Mouse (Mus musculus) lung, embryonic 15.5 days (tissue): ENCODE measurements around the gene Wnt2. TPM values are rescaled to one million over a fixed set of nuclear protein-coding genes. Genes with fewer than 3 reads are reported as not detected.
A peak's percentile ranks its signal among the peaks of the same experiment; 100 is the strongest.

ENCODE experiments used
- ATAC-seq: fragments of 200-750 bp; cut with Nextera tagmentation; 2 replicates; pipeline ENCODE4 v1.8.0; 2017; ENCODE audit warnings: moderate number of reproducible peaks, borderline replicate concordance; ENCODE audit not compliant: low FRiP score, low TSS enrichment; ENCODE audit errors: extremely low read depth
- H3K27ac ChIP-seq: fragments of 300-500 bp; sonication (generic); 2 replicates; pipeline ENCODE4 v1.5.1; 2015; ENCODE audit warnings: moderate library complexity, mild to moderate bottlenecking, inconsistent platforms
- H3K27me3 ChIP-seq: fragments of 300-500 bp; sonication (generic); 2 replicates; pipeline ENCODE4 v1.6.1; 2015; ENCODE audit warnings: inconsistent platforms
- H3K36me3 ChIP-seq: fragments of 300-500 bp; sonication (generic); 2 replicates; pipeline ENCODE4 v1.6.1; 2015; ENCODE audit warnings: inconsistent platforms
- H3K4me1 ChIP-seq: fragments of 300-500 bp; sonication (generic); 2 replicates; pipeline ENCODE4 v1.6.1; 2015; ENCODE audit warnings: inconsistent platforms
- H3K4me2 ChIP-seq: fragments of 300-500 bp; sonication (generic); 2 replicates; pipeline ENCODE4 v1.6.1; 2015; ENCODE audit warnings: inconsistent platforms, mild to moderate bottlenecking, moderate library complexity
- H3K4me3 ChIP-seq: fragments of 300-500 bp; sonication (generic); 2 replicates; pipeline ENCODE4 v1.5.1; 2015; ENCODE audit warnings: mild to moderate bottlenecking, inconsistent platforms
- H3K9ac ChIP-seq: fragments of 300-500 bp; sonication (generic); 2 replicates; pipeline ENCODE4 v1.6.1; 2015; ENCODE audit warnings: inconsistent platforms
- H3K9me3 ChIP-seq: fragments of 300-500 bp; sonication (generic); 2 replicates; pipeline ENCODE4 v1.6.1; 2016; ENCODE audit warnings: inconsistent platforms
- WGBS: fragments of 180-500 bp; shearing (Covaris S2); methylation state at CpG from one replicate; pipeline ENCODE4 v1.1.7; 2015; 5-methylcytosine and 5-hydroxymethylcytosine counted together
- polyA plus RNA-seq: library from polyadenylated mRNA; unstranded; fragments of >200 nt; fragmentation: Nextera tagmentation; extraction: Ambion mirVana; gene quantifications from 2 replicates; pipeline ENCODE4 v1.2.1, GENCODE M21; 2015

Wnt2 gene
- polyA plus RNA-seq, 1 experiment from 2014 or later = 86.0 TPM

DNA sequence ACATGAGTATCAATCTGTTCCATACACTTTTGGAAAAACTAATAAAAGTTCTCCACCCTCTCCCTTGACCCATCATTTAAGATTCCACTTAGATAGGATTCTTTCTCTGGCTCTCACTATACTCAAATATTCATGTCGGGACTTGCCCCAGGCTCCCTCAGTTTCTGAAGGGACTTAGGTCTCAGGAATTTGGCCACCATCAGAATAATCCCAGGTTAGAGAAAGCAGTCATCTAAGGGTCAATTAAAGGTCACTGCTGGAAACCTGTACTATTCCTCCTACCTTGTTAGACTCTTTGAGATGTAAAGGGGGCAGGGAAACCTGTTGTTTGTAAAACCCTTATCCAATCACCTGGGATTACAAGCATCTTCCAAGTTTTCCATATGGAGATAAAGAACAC is 53.2 kb downstream of the Wnt2 start:
- H3K9ac ChIP-seq = no peak overlapping the region
- no peaks in the 10 kb centered on the region for H3K9me3 ChIP-seq
- H3K4me3 ChIP-seq = no peak overlapping the region
- H3K27me3 ChIP-seq = no peaks in the 10 kb centered on the region
- H3K4me2 ChIP-seq = no peak overlapping the region
- no peaks in the 10 kb centered on the region for H3K4me1 ChIP-seq
- no peak overlapping the region for H3K27ac ChIP-seq
- WGBS = 67% methylated on average over 1 of the region's 1 CpGs
- no peak for ATAC-seq
- no peaks in the 10 kb centered on the region for H3K36me3 ChIP-seq

GRCm38 (mm10) chr6:17974416-17974815 is 56.0 kb downstream of the Wnt2 start:
- Histone ChIP-seq H3K4me3 (no peak overlapping the region), H3K27me3 (no peaks in the 10 kb centered on the region), H3K9me3 (no peaks in the 10 kb centered on the region), H3K4me2 (no peak overlapping the region), H3K36me3 (no peaks in the 10 kb centered on the region), H3K9ac (no peak overlapping the region), H3K27ac (no peak overlapping the region), H3K4me1 (no peaks in the 10 kb centered on the region)
- no peak for ATAC-seq
- WGBS = 57% methylated on average over 3 of the region's 3 CpGs

DNA sequence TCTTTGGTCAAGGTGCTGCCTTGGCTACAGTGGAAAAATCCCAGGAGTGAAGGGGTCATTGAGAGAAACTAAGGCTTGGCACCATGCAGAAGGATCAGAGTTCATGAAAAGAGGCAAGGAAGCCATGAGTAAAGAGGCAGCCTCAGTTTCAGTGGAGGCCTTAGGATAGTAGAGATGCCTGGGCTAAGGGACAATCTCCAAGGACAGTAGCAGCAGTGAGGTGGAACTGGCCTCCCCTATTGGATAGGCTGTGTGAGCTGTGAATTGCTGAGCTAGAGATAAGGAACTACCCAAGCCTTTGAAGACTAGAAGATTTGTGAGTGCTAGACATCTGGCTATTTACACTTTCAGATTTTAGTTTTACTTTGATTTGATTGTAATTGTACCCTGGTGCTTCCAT is 59.0 kb downstream of the Wnt2 start:
- no peak overlapping the region for H3K4me3 ChIP-seq
- H3K4me1 ChIP-seq = no peaks in the 10 kb centered on the region
- no peak overlapping the region for H3K9ac ChIP-seq
- no peak overlapping the region for H3K4me2 ChIP-seq
- H3K27ac ChIP-seq = no peak overlapping the region
- no peaks in the 10 kb centered on the region for H3K36me3 ChIP-seq
- no peaks in the 10 kb centered on the region for H3K9me3 ChIP-seq
- no peak for ATAC-seq
- no peaks in the 10 kb centered on the region for H3K27me3 ChIP-seq

- Histone ChIP-seq H3K9ac (no peak overlapping the region), H3K27ac (no peak overlapping the region), H3K4me1 (no peaks in the 10 kb centered on the region), H3K4me3 (no peak overlapping the region), H3K9me3 (no peaks in the 10 kb centered on the region), H3K4me2 (no peak overlapping the region), H3K27me3 (no peaks in the 10 kb centered on the region), H3K36me3 (no peaks in the 10 kb centered on the region)
- no peak for ATAC-seq
- 74% methylated on average over 1 of the region's 1 CpGs for WGBS
Observed at GRCm38 (mm10) chr6:17969815-17970214, 60.6 kb downstream of the Wnt2 start.

- 65% methylated on average over 1 of the region's 1 CpGs for WGBS
- no peak overlapping the region for H3K4me2 ChIP-seq
- ATAC-seq = no peak
- H3K9ac ChIP-seq = no peak overlapping the region
- H3K9me3 ChIP-seq = no peaks in the 10 kb centered on the region
- no peaks in the 10 kb centered on the region for H3K36me3 ChIP-seq
- H3K4me1 ChIP-seq = no peaks in the 10 kb centered on the region
- H3K4me3 ChIP-seq = no peak overlapping the region
- H3K27ac ChIP-seq = no peak overlapping the region
- no peaks in the 10 kb centered on the region for H3K27me3 ChIP-seq
Observed at GRCm38 (mm10) chr6:17968467-17969144, 61.8 kb downstream of the Wnt2 start.

- ATAC-seq = peak; percentile 77; the same call in 1 of the 2 replicates
- Histone ChIP-seq H3K4me3 (no peak overlapping the region), H3K4me2 (no peak overlapping the region), H3K9ac (no peak overlapping the region), H3K36me3 (no peaks in the 10 kb centered on the region), H3K4me1 (no peaks in the 10 kb centered on the region), H3K27ac (peak overlapping the region; percentile 60), H3K27me3 (no peaks in the 10 kb centered on the region), H3K9me3 (no peaks in the 10 kb centered on the region)
- WGBS = 37% methylated on average over 3 of the region's 3 CpGs
Observed at GRCm38 (mm10) chr6:17963455-17963854, 66.9 kb downstream of the Wnt2 start.

- 77% methylated on average over 8 of the region's 8 CpGs for WGBS
- Histone ChIP-seq H3K9ac (no peak overlapping the region), H3K36me3 (no peaks in the 10 kb centered on the region), H3K4me3 (no peak overlapping the region), H3K4me1 (0 out of 2 replicates have a peak, but pooled peaks cover 4% of the 10 kb centered on the region), H3K27ac (no peak overlapping the region), H3K9me3 (no peaks in the 10 kb centered on the region), H3K27me3 (no peaks in the 10 kb centered on the region), H3K4me2 (no peak overlapping the region)
- no peak for ATAC-seq
Observed at GRCm38 (mm10) chr6:17951779-17952178, 78.6 kb downstream of the Wnt2 start.

DNA sequence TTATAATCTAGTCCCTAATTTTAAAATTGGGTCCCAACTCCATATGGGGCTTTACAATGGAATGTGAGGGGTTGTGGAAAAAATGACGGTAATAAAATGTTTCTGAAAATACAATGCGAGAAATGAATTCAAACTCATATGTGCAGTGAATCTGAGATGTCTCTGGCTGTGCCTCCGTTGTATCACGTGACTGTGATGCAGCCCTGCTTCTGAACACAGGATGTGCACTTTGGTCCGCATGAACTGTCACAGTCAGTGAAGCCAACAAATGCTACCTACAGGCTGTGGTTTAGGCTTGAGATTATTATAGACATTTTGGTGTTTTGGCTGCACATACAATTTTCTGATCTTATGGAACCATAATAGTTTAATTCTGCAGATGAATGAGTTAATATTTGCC is 81.3 kb downstream of the Wnt2 start:
- H3K4me1 ChIP-seq = peaks cover 19% of the 10 kb centered on the region
- no peak overlapping the region for H3K4me2 ChIP-seq
- no peak overlapping the region for H3K9ac ChIP-seq
- 79% methylated on average over 5 of the region's 5 CpGs for WGBS
- H3K9me3 ChIP-seq = no peaks in the 10 kb centered on the region
- ATAC-seq = no peak
- H3K27me3 ChIP-seq = no peaks in the 10 kb centered on the region
- H3K27ac ChIP-seq = no peak overlapping the region
- H3K36me3 ChIP-seq = no peaks in the 10 kb centered on the region
- H3K4me3 ChIP-seq = no peak overlapping the region

- Histone ChIP-seq H3K4me2 (no peak overlapping the region), H3K9me3 (no peaks in the 10 kb centered on the region), H3K4me3 (no peak overlapping the region), H3K9ac (no peak overlapping the region), H3K36me3 (no peaks in the 10 kb centered on the region), H3K4me1 (peaks cover 36% of the 10 kb centered on the region), H3K27ac (no peak overlapping the region), H3K27me3 (no peaks in the 10 kb centered on the region)
- ATAC-seq = no peak
- WGBS = 44% methylated on average over 11 of the region's 11 CpGs
Observed at GRCm38 (mm10) chr6:17947130-17947831, 83.1 kb downstream of the Wnt2 start.

DNA sequence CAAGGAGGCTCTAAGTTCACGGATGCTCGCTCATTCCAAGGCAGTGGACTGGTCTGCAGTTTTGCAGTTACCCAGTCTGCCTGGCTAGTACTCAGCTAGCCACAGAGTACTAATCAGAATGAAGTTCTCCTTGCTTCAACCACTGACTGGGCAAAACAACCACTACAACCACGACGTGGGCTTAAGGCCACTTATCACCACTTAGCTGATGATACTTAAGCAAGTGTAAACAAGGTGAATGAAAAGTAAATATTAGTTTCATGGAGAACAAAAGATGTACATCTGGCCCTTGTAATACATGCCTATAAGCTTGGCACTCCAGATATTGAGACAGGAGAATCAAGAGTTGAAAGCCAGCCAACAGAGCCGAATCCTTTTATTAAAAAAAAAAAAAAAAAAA is 83.9 kb downstream of the Wnt2 start:
- Histone ChIP-seq H3K4me3 (no peak overlapping the region), H3K4me1 (peaks cover 38% of the 10 kb centered on the region), H3K9me3 (no peaks in the 10 kb centered on the region), H3K27me3 (no peaks in the 10 kb centered on the region), H3K4me2 (no peak overlapping the region), H3K27ac (no peak overlapping the region), H3K9ac (no peak overlapping the region), H3K36me3 (no peaks in the 10 kb centered on the region)
- 28% methylated on average over 5 of the region's 5 CpGs for WGBS
- ATAC-seq = no peak

GRCm38 (mm10) chr6:17943877-17944617 is 86.3 kb downstream of the Wnt2 start:
- WGBS = 23% methylated on average over 9 of the region's 9 CpGs

GRCm38 (mm10) chr6:17942344-17942743 is 88.0 kb downstream of the Wnt2 start:
- H3K27me3 ChIP-seq = no peaks in the 10 kb centered on the region
- H3K9ac ChIP-seq = no peak overlapping the region
- H3K27ac ChIP-seq = peak overlapping the region; percentile 73
- H3K9me3 ChIP-seq = no peaks in the 10 kb centered on the region
- no peak overlapping the region for H3K4me2 ChIP-seq
- no peak overlapping the region for H3K4me3 ChIP-seq
- WGBS = 35% methylated on average over 7 of the region's 7 CpGs
- peak; percentile 81 for ATAC-seq
- H3K36me3 ChIP-seq = no peaks in the 10 kb centered on the region
- peaks cover 40% of the 10 kb centered on the region for H3K4me1 ChIP-seq

More at GRCm38 (mm10) chr6:17943877-17944617, 86.3 kb downstream of the Wnt2 start:
- Histone ChIP-seq H3K9ac (no peak overlapping the region), H3K27ac (peak overlapping the region; percentile 71), H3K9me3 (no peaks in the 10 kb centered on the region), H3K4me2 (no peak overlapping the region), H3K4me3 (no peak overlapping the region), H3K4me1 (peaks cover 38% of the 10 kb centered on the region), H3K36me3 (no peaks in the 10 kb centered on the region), H3K27me3 (no peaks in the 10 kb centered on the region)
- peak; percentile 68 for ATAC-seq
